ENCODE assay signal across 17 mouse cellular contexts in genomic region chr11:6504689-6505088, GRCm38 (mm10). TPM values are rescaled to one million over a fixed set of nuclear protein-coding genes. Genes with fewer than 3 reads are reported as not detected.
DNase-seq lines count a peak whose midpoint lies in the region; ATAC-seq and TF ChIP-seq lines count a peak whose summit lies in the region.
"Had no signal": no experiment of that assay in that cellular context is flagged by ENCODE, and none has a peak within 500 bp of the region (broad histone marks: within the 10 kb centered on the region; RNA-seq: fewer than 3 reads in every experiment).

No protein-coding gene starts in this region.

- ATAC-seq in intestine, postnatal 0 days = peak; percentile 90
- ATAC-seq: activated CD4-positive, CD25-positive, alpha-beta regulatory T cell, adult 4 months; CD4-positive, CD25-positive, alpha-beta regulatory T cell, adult 4 months; forebrain, embryonic 16.5 days had no signal

- H3K36me3 ChIP-seq in intestine, postnatal 0 days (ENCODE audit: control insufficient read depth, insufficient read depth) = no peaks in the 10 kb centered on the region
- H3K36me3 ChIP-seq in heart, embryonic 10.5 days = no peaks in the 10 kb centered on the region
- H3K36me3 ChIP-seq: hindbrain, embryonic 13.5 days; limb, embryonic 12.5 days; midbrain, embryonic 12.5 days had no signal

- H3K27me3 ChIP-seq in intestine, postnatal 0 days (replicated peaks; ENCODE audit: control insufficient read depth, insufficient read depth, low read length) = no peaks in the 10 kb centered on the region
- H3K27me3 ChIP-seq in heart, embryonic 10.5 days (ENCODE audit: insufficient read depth, poor library complexity, severe bottlenecking) = no peaks in the 10 kb centered on the region
- H3K27me3 ChIP-seq: hindbrain, embryonic 13.5 days; limb, embryonic 12.5 days; midbrain, embryonic 12.5 days had no signal

- no peak overlapping the region for H3K4me3 ChIP-seq in intestine, postnatal 0 days (ENCODE audit: low read depth, low read length)
- H3K4me3 ChIP-seq in heart, embryonic 10.5 days = no peak overlapping the region
- H3K4me3 ChIP-seq: hindbrain, embryonic 13.5 days; left cerebral cortex, adult 2 months; limb, embryonic 12.5 days; midbrain, embryonic 12.5 days had no signal

- H3K9me3 ChIP-seq in intestine, postnatal 0 days (ENCODE audit: control insufficient read depth) = no peaks in the 10 kb centered on the region
- H3K9me3 ChIP-seq in heart, embryonic 10.5 days = no peaks in the 10 kb centered on the region
- H3K9me3 ChIP-seq: hindbrain, embryonic 13.5 days; limb, embryonic 12.5 days; midbrain, embryonic 12.5 days had no signal

- peak overlapping the region; percentile 18; the same call in 1 of the 2 replicates for H3K4me2 ChIP-seq in intestine, postnatal 0 days (replicated peaks; ENCODE audit: low read depth)
- H3K4me2 ChIP-seq: hindbrain, embryonic 13.5 days; limb, embryonic 12.5 days; midbrain, embryonic 12.5 days had no signal

- H3K4me1 ChIP-seq in intestine, postnatal 0 days (replicated peaks; ENCODE audit: control insufficient read depth, insufficient read depth, low read length) = 0 out of 2 replicates have a peak, but pooled peaks cover 5% of the 10 kb centered on the region
- H3K4me1 ChIP-seq in heart, embryonic 10.5 days = no peaks in the 10 kb centered on the region
- H3K4me1 ChIP-seq: hindbrain, embryonic 13.5 days; limb, embryonic 12.5 days; midbrain, embryonic 12.5 days had no signal

- H3K27ac ChIP-seq in intestine, postnatal 0 days (ENCODE audit: low read depth, low read length) = peak overlapping the region; percentile 54
- no peak overlapping the region for H3K27ac ChIP-seq in heart, embryonic 10.5 days
- H3K27ac ChIP-seq: hindbrain, embryonic 13.5 days; left cerebral cortex, adult 2 months; limb, embryonic 12.5 days; midbrain, embryonic 12.5 days had no signal

- H3K9ac ChIP-seq in intestine, postnatal 0 days (ENCODE audit: low read depth, low read length) = no peak overlapping the region
- H3K9ac ChIP-seq: hindbrain, embryonic 13.5 days; limb, embryonic 12.5 days; midbrain, embryonic 12.5 days had no signal

- DNase-seq in urinary bladder, postnatal 14 days (ENCODE audit: low spot score) = peak; percentile 22
- no peak for DNase-seq in urinary bladder, postnatal 25 days (ENCODE audit: low spot score)
- DNase-seq in lung, postnatal 10 days = peak; percentile 18
- DNase-seq in c-Kit-positive CD71-positive TER-119-positive erythroid progenitor cells, embryonic 14.5 days (ENCODE audit: low spot score) = no peak
- DNase-seq in heart, embryonic 10.5 days (ENCODE audit: low spot score) = no peak
- no peak for DNase-seq in cerebellum, adult 8-10 months
- DNase-seq: gastrocnemius, postnatal 25 days; kidney, adult 2 months; thymus, postnatal 14 days had no signal

- WGBS in intestine, postnatal 0 days = 35% methylated on average over 6 of the region's 6 CpGs
- 80% methylated on average over 6 of the region's 6 CpGs for WGBS in heart, embryonic 10.5 days

- TF ChIP-seq CTCF in intestine, postnatal 0 days (IDR thresholded peaks at IDR 0.05; ENCODE audit: low read depth) = no peak

RNA-seq across cellular contexts. Expression of gene Myo1g, which starts 16.1 kb away (rescaled TPM):
- polyA plus RNA-seq in intestine, postnatal 0 days (2015; fragmentation: Nextera tagmentation; extraction: Ambion mirVana) = 0.87 and 0.95 TPM in 2 replicates
- polyA plus RNA-seq in heart, embryonic 10.5 days (2016; fragmentation: Nextera tagmentation; extraction: Ambion mirVana) = 0.69 and 1.6 TPM in 2 replicates

RNA-seq across cellular contexts. Expression of gene Purb, which starts 29.0 kb away (rescaled TPM):
- 21.6 and 25.1 TPM in 2 replicates for polyA plus RNA-seq in intestine, postnatal 0 days (2015; fragmentation: Nextera tagmentation; extraction: Ambion mirVana)
- 21.0 and 24.4 TPM in 2 replicates for polyA plus RNA-seq in heart, embryonic 10.5 days (2016; fragmentation: Nextera tagmentation; extraction: Ambion mirVana)

RNA-seq across cellular contexts. Expression of gene Ccm2, which starts 42.0 kb away (rescaled TPM):
- 37.2 and 39.6 TPM in 2 replicates for polyA plus RNA-seq in intestine, postnatal 0 days (2015; fragmentation: Nextera tagmentation; extraction: Ambion mirVana)
- 86.1 and 108 TPM in 2 replicates for polyA plus RNA-seq in heart, embryonic 10.5 days (2016; fragmentation: Nextera tagmentation; extraction: Ambion mirVana)

Comparison
In these comparisons a context has a peak if more than half of its experiments do, and no peak if none do; other contexts are left out.
1. DNase-seq: peak in urinary bladder, postnatal 14 days (single experiment) and lung, postnatal 10 days (single experiment); none in urinary bladder, postnatal 25 days (single experiment), c-Kit-positive CD71-positive TER-119-positive erythroid progenitor cells, embryonic 14.5 days (single experiment), heart, embryonic 10.5 days (single experiment) and cerebellum, adult 8-10 months (single experiment).